Mouse (Mus musculus) B cell, adult (primary cell): ENCODE data around the gene 0610040J01Rik. TPM values are rescaled to one million over a fixed set of nuclear protein-coding genes. Genes with fewer than 3 reads are reported as not detected.

Experiments
- total RNA-seq: library from RNA; stranded (reverse); gene quantifications from 4 replicates; pipeline ENCODE4 v1.2.4, GENCODE M21; 2023; ENCODE audit not compliant: inconsistent age

Gene 0610040J01Rik
- total RNA-seq = 0.32 to 0.33 TPM in 2 of 4 replicates, not detected in the others

DNA sequence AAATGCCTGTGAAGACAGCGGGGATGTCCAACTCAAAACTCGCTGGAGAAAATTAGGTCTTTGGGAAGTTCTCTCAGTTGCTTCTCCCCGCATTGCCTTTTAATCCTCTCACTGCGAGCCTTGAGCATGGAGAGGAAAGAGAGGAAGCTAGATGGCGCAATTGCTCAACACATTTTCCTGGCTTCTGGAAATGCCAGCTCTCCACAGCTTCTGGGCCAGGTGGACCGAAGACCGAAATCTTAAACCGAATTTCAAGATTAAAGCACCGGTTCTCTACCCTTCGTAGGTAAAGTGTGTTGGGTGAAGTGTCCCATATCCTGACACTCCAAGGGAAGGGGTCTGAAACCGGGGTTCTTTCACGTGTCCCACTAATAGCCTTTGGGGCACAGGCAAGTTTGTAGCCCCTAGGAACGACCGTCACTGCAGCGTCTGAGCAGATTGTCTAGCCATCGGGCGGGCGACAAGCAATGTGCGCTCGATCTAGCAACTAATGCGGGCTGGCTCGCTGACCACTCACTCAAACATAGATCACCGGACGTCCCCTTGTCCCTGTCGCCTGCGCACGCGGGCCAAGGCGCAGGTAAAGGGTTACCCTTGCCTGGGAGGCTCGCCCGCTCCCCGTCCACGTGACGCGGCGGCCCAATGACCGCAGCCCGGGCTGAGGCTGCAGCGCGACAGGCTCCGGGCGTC is at the start of gene 0610040J01Rik:
TSS of gene 0610040J01Rik (plus strand) at position 545 of the 690 bp plus-strand sequence.

Other genes with a start within 250 kb of the 0610040J01Rik start
- not detected in 4 replicates for gene Nwd2, start 163.3 kb upstream of the 0610040J01Rik start, total RNA-seq
- gene Rell1, start 156.5 kb downstream of the 0610040J01Rik start, total RNA-seq = 21.5 to 28.5 TPM (median 26.8 TPM) in 4 replicates